Mouse (Mus musculus): ENCODE measurements around the gene Eif3j1. TPM values are rescaled to one million over a fixed set of nuclear protein-coding genes. Genes with fewer than 3 reads are reported as not detected.
A peak's percentile ranks its signal among the peaks of the same experiment; 100 is the strongest.
"Not testable (repeated sequence)": the region's sequence is repeated elsewhere in the genome, so short reads cannot be mapped to it uniquely, and the experiment has no call there.

The Eif3j1 gene
- 10 to 100 TPM; 31.4 to 38.4 TPM for total RNA-seq (2021)
- long read RNA-seq, experiment 1, full-length matches to known transcripts = 167 of 182 reads
- long read RNA-seq, experiment 1, partial matches to known transcripts = 3 of 182 reads
- long read RNA-seq, experiment 1, other reads (novel, unspliced or antisense) = 12 of 182 reads
- long read RNA-seq, experiment 2, full-length matches to known transcripts = 187 of 210 reads
- long read RNA-seq, experiment 2, partial matches to known transcripts = 12 of 210 reads
- long read RNA-seq, experiment 2, other reads (novel, unspliced or antisense) = 11 of 210 reads

DNA sequence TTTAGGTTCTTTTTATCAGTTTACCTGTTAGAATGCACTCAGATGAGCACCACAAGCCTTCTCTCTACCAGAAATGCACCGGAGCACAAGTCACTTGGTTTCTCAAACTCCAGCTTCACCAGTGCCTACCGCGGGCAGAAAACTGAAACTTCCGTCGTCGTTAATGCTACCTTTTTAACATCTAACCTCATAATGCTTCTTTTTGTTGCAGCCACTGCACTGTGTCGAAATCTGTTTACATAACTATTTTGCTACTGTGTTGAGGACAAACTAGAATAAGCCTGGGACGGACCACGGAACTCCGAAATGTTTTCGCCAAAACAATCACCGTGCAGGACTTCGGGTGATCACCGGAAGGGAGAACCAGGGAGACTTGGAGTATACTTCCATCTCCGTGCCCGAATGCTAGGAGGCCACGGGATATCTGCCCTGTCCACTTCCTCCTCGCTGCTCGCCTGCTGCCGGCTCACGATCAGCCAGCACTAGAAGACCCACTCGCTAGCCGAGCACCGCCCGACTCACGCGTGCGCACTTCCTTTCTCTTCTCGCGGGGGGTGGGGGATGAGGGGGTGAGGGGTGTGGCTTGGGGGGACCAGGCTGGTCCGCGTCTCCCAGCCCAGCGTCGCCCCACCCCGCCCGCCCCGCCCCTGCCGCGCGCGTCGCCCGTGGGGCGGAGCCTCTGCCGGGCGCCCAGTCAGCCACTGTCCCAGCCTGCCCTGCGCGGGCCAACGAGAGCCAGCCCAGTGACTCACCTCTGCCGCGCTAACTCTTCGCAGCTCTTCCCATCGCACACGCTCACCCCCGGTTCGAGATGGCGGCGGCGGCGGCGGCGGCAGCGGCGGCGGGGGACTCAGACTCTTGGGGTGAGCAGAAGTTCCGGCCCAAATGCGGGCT is at the start of gene Eif3j1:
Eif3j1 (plus strand) TSS at position 685 of the 894 bp plus-strand sequence.
- TF ChIP-seq CTCF (IDR thresholded peaks at IDR 0.05) = no peak
- Histone ChIP-seq H3K27ac (peak within 1 kb of the TSS; percentile 99), H3K4me3 (peak within 1 kb of the TSS; percentile 97)
- peak; percentile 94 for DNase-seq
- intact Hi-C loops (cut with DNase I) = loop anchor here (5.0 kb wide), 1 partner anchor 71 kb away; the partner anchor contains the start of genes Ctdspl2 and Mageb3

GRCm38 (mm10) chr2:121995738-121996137 is 32.6 kb upstream of the Eif3j1 start:
- H3K27ac ChIP-seq = no peak overlapping the region
- no peak for DNase-seq
- TF ChIP-seq CTCF (IDR thresholded peaks at IDR 0.05) = peak; percentile 49
- no peak overlapping the region for H3K4me3 ChIP-seq
- intact Hi-C loops (cut with DNase I) = no loop called here

DNA sequence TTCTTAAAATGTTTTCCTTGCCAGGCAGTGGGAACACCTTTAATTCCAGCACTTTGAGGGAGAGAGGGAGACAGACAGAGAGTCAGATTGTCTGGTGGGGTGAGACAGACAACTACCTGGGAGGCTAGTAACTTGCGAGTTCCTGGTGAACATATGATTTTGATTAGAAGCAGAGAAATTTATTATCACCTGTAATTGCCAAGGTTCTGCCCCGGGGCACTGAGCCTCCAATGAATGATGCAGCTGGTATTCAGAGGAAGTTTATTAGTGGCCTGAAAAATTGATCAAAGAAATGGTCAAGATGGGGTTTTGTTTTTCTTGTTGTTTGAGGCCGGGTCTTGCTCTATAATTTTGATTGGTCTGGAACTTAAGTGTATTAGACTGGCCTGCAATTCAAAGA is 19.5 kb upstream of the Eif3j1 start:
- no peak overlapping the region for H3K27ac ChIP-seq
- intact Hi-C loops (cut with DNase I) = no loop called here

GRCm38 (mm10) chr2:122011441-122011840 is 16.9 kb upstream of the Eif3j1 start:
- Histone ChIP-seq H3K4me3 (no peak overlapping the region), H3K27ac (no peak overlapping the region)
- intact Hi-C loops (cut with DNase I) = no loop called here
- no peak for TF ChIP-seq CTCF (IDR thresholded peaks at IDR 0.05)
- no peak for DNase-seq

More for the DNA sequence above, 19.5 kb upstream of the Eif3j1 start:
- DNase-seq = no peak
- no peak for TF ChIP-seq CTCF (IDR thresholded peaks at IDR 0.05)
- H3K4me3 ChIP-seq = no peak overlapping the region

DNA sequence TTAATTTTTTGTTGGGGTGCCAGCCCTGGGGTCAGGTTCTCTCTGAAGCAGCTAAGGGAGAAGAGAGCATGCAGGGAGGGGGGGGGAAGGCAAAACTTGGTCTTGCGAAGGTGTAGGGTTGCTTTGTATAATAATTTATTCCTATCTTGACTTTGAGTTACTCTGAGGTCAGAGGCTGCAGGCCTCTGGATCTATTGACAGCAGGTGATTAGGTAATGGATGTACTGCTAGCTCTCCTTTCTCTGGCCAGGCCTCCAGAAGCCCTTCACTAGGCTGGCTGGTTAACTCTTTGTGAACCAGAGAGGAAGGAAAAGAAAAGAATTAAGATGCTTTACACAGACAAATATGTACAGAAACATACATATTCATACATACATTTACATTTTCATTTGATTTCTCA is 9.6 kb upstream of the Eif3j1 start:
- intact Hi-C loops (cut with DNase I) = no loop called here
- no peak for DNase-seq
- no peak overlapping the region for H3K27ac ChIP-seq
- H3K4me3 ChIP-seq = no peak overlapping the region
- no peak for TF ChIP-seq CTCF (IDR thresholded peaks at IDR 0.05)

- H3K27ac ChIP-seq = no peak overlapping the region
- DNase-seq = no peak
- intact Hi-C loops (cut with DNase I) = no loop called here
- H3K4me3 ChIP-seq = no peak overlapping the region
- TF ChIP-seq CTCF (IDR thresholded peaks at IDR 0.05) = peak; percentile 49
Observed at GRCm38 (mm10) chr2:122022284-122022683, 6.1 kb upstream of the Eif3j1 start.

DNA sequence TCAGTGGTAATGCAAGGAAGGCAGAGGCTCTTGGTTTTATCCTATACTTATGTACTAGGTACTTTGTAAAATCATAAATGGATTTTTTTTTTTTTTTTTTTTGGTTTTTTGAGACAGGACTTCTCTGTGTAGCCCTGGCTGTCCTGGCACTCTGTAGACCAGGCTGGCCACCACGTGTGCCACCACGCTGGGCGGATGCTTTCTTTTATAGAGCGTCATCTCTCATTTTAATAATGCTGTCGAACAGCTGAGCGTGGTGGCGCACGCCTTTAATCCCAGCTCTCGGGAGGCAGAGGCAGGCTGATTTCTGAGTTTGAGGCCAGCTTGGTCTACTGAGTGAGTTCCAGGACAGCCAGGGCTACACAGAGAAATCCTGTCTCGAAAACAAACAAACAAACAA is 1.3 kb upstream of the Eif3j1 start:
- intact Hi-C loops (cut with DNase I) = loop anchor here (5.0 kb wide), 1 partner anchor 70 kb away; the partner anchor contains the start of genes Ctdspl2 and Mageb3
- Histone ChIP-seq H3K27ac (peak overlapping the region; percentile 92), H3K4me3 (peak overlapping the region; percentile 97)
- not testable (repeated sequence) for DNase-seq

GRCm38 (mm10) chr2:122028756-122029700 is 682 bp downstream of the Eif3j1 start:
- Histone ChIP-seq H3K4me3 (peak overlapping the region; percentile 97), H3K27ac (peak overlapping the region; percentile 99)
- peak; percentile 68 for DNase-seq
- TF ChIP-seq CTCF (IDR thresholded peaks at IDR 0.05) = peak; percentile 18; the same call in 1 of the 2 replicates
- intact Hi-C loops (cut with DNase I) = loop anchor here (5.0 kb wide), 1 partner anchor 72 kb away; the partner anchor contains the start of genes Ctdspl2 and Mageb3

- Histone ChIP-seq H3K4me3 (no peak overlapping the region), H3K27ac (peak overlapping the region; percentile 85; the same call in 1 of the 2 replicates)
- no peak for DNase-seq
- no peak for TF ChIP-seq CTCF (IDR thresholded peaks at IDR 0.05)
- intact Hi-C loops (cut with DNase I) = no loop called here
Observed at GRCm38 (mm10) chr2:122031970-122032369, 3.6 kb downstream of the Eif3j1 start.

GRCm38 (mm10) chr2:122036064-122036463 is 7.7 kb downstream of the Eif3j1 start:
- Histone ChIP-seq H3K4me3 (peak overlapping the region; percentile 19; the same call in 1 of the 2 replicates), H3K27ac (peak overlapping the region; percentile 85)
- intact Hi-C loops (cut with DNase I) = no loop called here
- no peak for DNase-seq
- TF ChIP-seq CTCF (IDR thresholded peaks at IDR 0.05) = no peak

DNA sequence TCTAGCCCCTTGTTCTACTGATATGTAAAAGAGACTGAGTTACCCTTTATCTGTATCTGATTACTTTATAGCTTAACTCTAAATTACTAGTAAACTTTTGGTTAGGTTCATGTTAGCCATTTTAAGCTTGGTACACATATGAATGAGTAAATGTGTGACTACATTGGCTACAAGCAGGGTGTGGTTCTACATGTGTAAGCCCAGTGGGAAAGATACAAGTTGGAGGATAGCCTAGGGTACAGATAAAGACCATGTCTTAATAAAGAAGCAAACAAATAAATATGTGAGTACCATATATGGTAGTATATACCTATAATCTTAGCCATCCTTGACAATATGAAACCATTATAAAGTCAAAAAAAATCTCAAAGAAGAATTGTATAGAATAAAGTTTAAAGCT is 15.6 kb downstream of the Eif3j1 start:
- intact Hi-C loops (cut with DNase I) = no loop called here
- H3K4me3 ChIP-seq = no peak overlapping the region
- TF ChIP-seq CTCF (IDR thresholded peaks at IDR 0.05) = no peak

More for the DNA sequence above, 15.6 kb downstream of the Eif3j1 start:
- DNase-seq = no peak
- H3K27ac ChIP-seq = no peak overlapping the region
